Mouse (Mus musculus): ENCODE data around the gene Trmt44.

GRCm38 (mm10) chr5:35565217-35565616 lies 9.7 kb downstream of the Trmt44 start:
- TF ChIP-seq POLR2A (IDR thresholded peaks at IDR 0.05; ENCODE audit: control insufficient read depth, low read depth, low read length) (no peak), CTCF (IDR thresholded peaks at IDR 0.05; ENCODE audit: control insufficient read depth, insufficient read depth, insufficient replicate concordance, low read depth, low read length) (no peak)
